ENCODE assay signal across 30 mouse cellular contexts in genomic region chr9:112060696-112061425, GRCm38 (mm10).
DNase-seq lines count a peak whose midpoint lies in the region; ATAC-seq and TF ChIP-seq lines count a peak whose summit lies in the region.
"Had no signal": no experiment of that assay in that cellular context is flagged by ENCODE, and none has a peak within 500 bp of the region (broad histone marks: within the 10 kb centered on the region; RNA-seq: fewer than 3 reads in every experiment).

No protein-coding gene starts in this region.

- no peak for DNase-seq in forebrain, postnatal 0 days
- DNase-seq in layer of hippocampus, adult 18-20 months (ENCODE audit: low spot score in 2 of 2), result peak; percentile 60 to 75
- DNase-seq in layer of hippocampus, adult 8-10 months (ENCODE audit: low spot score in 2 of 2), result no peak
- peak; percentile 34 for DNase-seq in midbrain, embryonic 14.5 days
- no peak for DNase-seq in midbrain, embryonic 11.5 days (ENCODE audit: low spot score, missing footprints)
- no peak for DNase-seq in urinary bladder, postnatal 10 days (ENCODE audit: low spot score)
- DNase-seq: adrenal gland, adult 8-10 months; cerebellum, adult 11-12 months; cerebellum, adult 9-11 months; embryo, embryonic 11 days; gastrocnemius, postnatal 14 days; kidney, adult 8-10 months; kidney, postnatal 4 days; liver; lung, adult 2 months; lung, postnatal 10 days; right cerebral cortex, adult 18-20 months; right cerebral cortex, postnatal 4 days; thymus, adult 2 months; thymus, postnatal 36 days had no signal

- no peaks in the 10 kb centered on the region for H3K4me1 ChIP-seq in forebrain, postnatal 0 days (ENCODE audit: insufficient read depth)
- no peaks in the 10 kb centered on the region for H3K4me1 ChIP-seq in forebrain, embryonic 13.5 days
- H3K4me1 ChIP-seq in midbrain, embryonic 14.5 days (ENCODE audit: control insufficient read depth, insufficient read depth, low read length), result no peaks in the 10 kb centered on the region
- H3K4me1 ChIP-seq in midbrain, embryonic 11.5 days (ENCODE audit: control insufficient read depth, insufficient read depth, low read length), result no peaks in the 10 kb centered on the region
- H3K4me1 ChIP-seq: embryonic facial prominence, embryonic 12.5 days; heart, embryonic 10.5 days; heart, embryonic 15.5 days; neural tube, embryonic 12.5 days had no signal

- no peak for TF ChIP-seq CTCF in forebrain, postnatal 0 days (IDR thresholded peaks at IDR 0.05; ENCODE audit: low read depth)

- H3K27me3 ChIP-seq in forebrain, postnatal 0 days (ENCODE audit: insufficient read depth, low read length), result no peaks in the 10 kb centered on the region
- H3K27me3 ChIP-seq in forebrain, embryonic 13.5 days, result no peaks in the 10 kb centered on the region
- H3K27me3 ChIP-seq in midbrain, embryonic 14.5 days (ENCODE audit: control insufficient read depth, insufficient read depth, low read length), result no peaks in the 10 kb centered on the region
- H3K27me3 ChIP-seq in midbrain, embryonic 11.5 days (ENCODE audit: control insufficient read depth, insufficient read depth, low read length), result no peaks in the 10 kb centered on the region
- H3K27me3 ChIP-seq: heart, embryonic 15.5 days; neural tube, embryonic 12.5 days had no signal

- H3K27ac ChIP-seq in forebrain, postnatal 0 days (ENCODE audit: low read depth, low read length), result peak overlapping the region; percentile 62; the same call in 1 of the 2 replicates
- H3K27ac ChIP-seq in forebrain, embryonic 13.5 days, result no peak overlapping the region
- peak overlapping the region; percentile 52 for H3K27ac ChIP-seq in midbrain, embryonic 14.5 days (replicated peaks; ENCODE audit: low read depth, low read length)
- no peak overlapping the region for H3K27ac ChIP-seq in midbrain, embryonic 11.5 days (ENCODE audit: low read depth, low read length)
- H3K27ac ChIP-seq: embryonic facial prominence, embryonic 12.5 days; heart, embryonic 10.5 days; heart, embryonic 15.5 days; kidney, postnatal 0 days; liver, embryonic 14.5 days; neural tube, embryonic 12.5 days; stomach, postnatal 0 days had no signal

- ATAC-seq in forebrain, postnatal 0 days, result peak; percentile 48; the same call in 1 of the 2 replicates
- ATAC-seq in forebrain, embryonic 13.5 days, result no peak
- no peak for ATAC-seq in midbrain, embryonic 14.5 days (ENCODE audit: low FRiP score, low TSS enrichment)
- no peak for ATAC-seq in midbrain, embryonic 11.5 days (ENCODE audit: low FRiP score)
- ATAC-seq: intestine, embryonic 16.5 days had no signal

- H3K36me3 ChIP-seq in forebrain, postnatal 0 days (ENCODE audit: insufficient read depth), result peaks cover 21% of the 10 kb centered on the region
- H3K36me3 ChIP-seq in forebrain, embryonic 13.5 days (ENCODE audit: poor library complexity, severe bottlenecking), result peaks cover 3% of the 10 kb centered on the region; the same call in 1 of the 2 replicates
- peaks cover 3% of the 10 kb centered on the region; the same call in 1 of the 2 replicates for H3K36me3 ChIP-seq in midbrain, embryonic 14.5 days (ENCODE audit: control insufficient read depth, insufficient read depth, low read length)
- no peaks in the 10 kb centered on the region for H3K36me3 ChIP-seq in midbrain, embryonic 11.5 days (ENCODE audit: control insufficient read depth, insufficient read depth, low read length)
- H3K36me3 ChIP-seq: embryonic facial prominence, embryonic 12.5 days; G1E; heart, embryonic 10.5 days; heart, embryonic 15.5 days; neural tube, embryonic 12.5 days had no signal

- WGBS in forebrain, postnatal 0 days, result 43% methylated on average over 6 of the region's 6 CpGs
- whole genome bisulfite sequencing in forebrain, embryonic 13.5 days, result 63% methylated on average over 6 of the region's 6 CpGs
- 47% methylated on average over 6 of the region's 6 CpGs for WGBS in midbrain, embryonic 14.5 days
- 66% methylated on average over 6 of the region's 6 CpGs for WGBS in midbrain, embryonic 11.5 days

- H3K9ac ChIP-seq in forebrain, postnatal 0 days, result no peak overlapping the region
- H3K9ac ChIP-seq in forebrain, embryonic 13.5 days, result no peak overlapping the region
- no peak overlapping the region for H3K9ac ChIP-seq in midbrain, embryonic 14.5 days (replicated peaks; ENCODE audit: low read length)
- no peak overlapping the region for H3K9ac ChIP-seq in midbrain, embryonic 11.5 days (ENCODE audit: low read length)
- H3K9ac ChIP-seq: embryonic facial prominence, embryonic 12.5 days; heart, embryonic 15.5 days; liver, embryonic 14.5 days; neural tube, embryonic 12.5 days had no signal

- H3K4me3 ChIP-seq in forebrain, postnatal 0 days (ENCODE audit: low read depth, low read length), result no peak overlapping the region
- no peak overlapping the region for H3K4me3 ChIP-seq in forebrain, embryonic 13.5 days
- H3K4me3 ChIP-seq in midbrain, embryonic 14.5 days (replicated peaks; ENCODE audit: low read depth, low read length), result no peak overlapping the region
- H3K4me3 ChIP-seq in midbrain, embryonic 11.5 days (ENCODE audit: low read depth, low read length), result no peak overlapping the region
- H3K4me3 ChIP-seq: embryonic facial prominence, embryonic 12.5 days; heart, embryonic 10.5 days; heart, embryonic 15.5 days; neural tube, embryonic 12.5 days had no signal

- no peak overlapping the region for H3K4me2 ChIP-seq in forebrain, postnatal 0 days (ENCODE audit: low read depth)
- no peak overlapping the region for H3K4me2 ChIP-seq in forebrain, embryonic 13.5 days
- no peak overlapping the region for H3K4me2 ChIP-seq in midbrain, embryonic 14.5 days (ENCODE audit: low read length)
- no peak overlapping the region for H3K4me2 ChIP-seq in midbrain, embryonic 11.5 days
- H3K4me2 ChIP-seq: embryonic facial prominence, embryonic 12.5 days; heart, embryonic 15.5 days; neural tube, embryonic 12.5 days had no signal

- no peaks in the 10 kb centered on the region for H3K9me3 ChIP-seq in forebrain, postnatal 0 days (ENCODE audit: low read length)
- no peaks in the 10 kb centered on the region for H3K9me3 ChIP-seq in forebrain, embryonic 13.5 days (replicated peaks)
- H3K9me3 ChIP-seq in midbrain, embryonic 14.5 days (ENCODE audit: control insufficient read depth, low read length), result no peaks in the 10 kb centered on the region
- no peaks in the 10 kb centered on the region for H3K9me3 ChIP-seq in midbrain, embryonic 11.5 days (ENCODE audit: control insufficient read depth, low read length)
- H3K9me3 ChIP-seq: embryonic facial prominence, embryonic 12.5 days; heart, embryonic 10.5 days; heart, embryonic 15.5 days; neural tube, embryonic 12.5 days had no signal

Comparison
In these comparisons a context has a peak if more than half of its experiments do, and no peak if none do; other contexts are left out.
1. DNase-seq: peak in layer of hippocampus, adult 18-20 months (2 of 2) and midbrain, embryonic 14.5 days (single experiment); none in forebrain, postnatal 0 days (single experiment), layer of hippocampus, adult 8-10 months (0 of 2), midbrain, embryonic 11.5 days (single experiment) and urinary bladder, postnatal 10 days (single experiment).
2. H3K27ac ChIP-seq: peak in forebrain, postnatal 0 days (single experiment) and midbrain, embryonic 14.5 days (single experiment); none in forebrain, embryonic 13.5 days (single experiment) and midbrain, embryonic 11.5 days (single experiment).